Mouse (Mus musculus): ENCODE measurements at regions not wholly inside any gene's neighbourhood (a gene's known extent, or its start where the extent isn't known, plus 50 kb on each side); places are given as distances from the start of the nearest gene placed in this dataset.
A peak's percentile ranks its signal among the peaks of the same experiment; 100 is the strongest.

DNA sequence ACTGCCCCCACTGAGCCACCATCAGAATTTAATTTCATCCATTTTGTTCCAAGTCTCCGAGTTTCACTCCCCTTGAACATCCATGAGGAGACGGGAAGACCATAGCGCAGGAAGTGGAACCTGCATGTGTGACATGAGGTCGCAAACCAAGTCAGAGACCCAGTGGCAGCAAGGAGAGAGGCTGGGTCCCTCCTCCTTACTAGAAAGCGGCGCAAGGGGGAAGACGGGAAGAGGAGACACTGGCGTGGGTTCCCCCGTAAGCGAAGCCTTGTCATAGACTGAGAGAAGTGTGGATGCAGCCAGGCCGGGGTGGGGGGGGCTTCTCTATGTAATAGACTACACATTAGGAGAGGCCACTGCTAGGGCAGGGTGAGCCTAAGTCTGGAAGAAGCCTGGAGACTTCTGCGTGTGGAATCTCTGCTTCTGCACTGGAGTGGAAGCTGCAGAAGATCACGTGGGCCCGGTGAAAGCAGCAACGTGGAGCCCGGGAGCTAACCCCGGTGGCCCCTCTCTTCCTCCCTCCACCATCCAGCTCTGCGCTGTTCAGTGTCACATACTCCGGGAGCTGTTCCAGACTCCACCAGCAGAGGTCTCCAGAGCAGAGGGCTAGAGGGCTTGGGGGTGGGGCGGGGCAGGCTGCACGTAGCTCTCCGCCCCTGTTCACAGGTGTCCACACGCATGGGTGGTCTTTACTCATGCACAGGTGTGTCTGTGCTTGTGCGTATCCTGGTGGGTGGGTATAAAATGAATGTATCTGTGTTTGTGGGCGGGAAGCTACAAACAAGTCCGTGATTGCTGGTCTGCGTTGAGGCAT, 159.4 kb downstream of the Zfp36l2 start:
- DNase-seq (ENCODE audit: low spot score in 2 of 2): peak; percentile 61 to 66

DNA sequence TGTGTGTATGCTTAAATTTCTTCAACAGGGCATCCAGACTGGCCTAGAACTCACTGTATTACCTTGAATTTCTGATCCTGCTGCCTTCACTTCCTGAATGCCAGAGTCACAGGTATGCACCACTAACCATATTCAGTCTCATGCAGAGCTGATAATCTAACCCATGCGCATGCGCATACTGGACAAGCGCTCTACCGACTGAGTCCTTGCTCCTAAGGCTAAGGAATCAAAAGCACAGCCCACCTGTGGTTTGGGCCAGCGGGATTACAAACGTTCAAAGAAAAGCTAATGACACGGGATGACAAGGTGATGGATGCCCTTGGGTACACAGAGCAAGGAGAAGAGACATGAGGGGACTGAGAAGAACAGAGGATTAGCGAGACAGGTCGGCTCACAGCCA, 160.5 kb downstream of the Zfp36l2 start:
- no peak for DNase-seq (ENCODE audit: low spot score in 2 of 2)

DNA sequence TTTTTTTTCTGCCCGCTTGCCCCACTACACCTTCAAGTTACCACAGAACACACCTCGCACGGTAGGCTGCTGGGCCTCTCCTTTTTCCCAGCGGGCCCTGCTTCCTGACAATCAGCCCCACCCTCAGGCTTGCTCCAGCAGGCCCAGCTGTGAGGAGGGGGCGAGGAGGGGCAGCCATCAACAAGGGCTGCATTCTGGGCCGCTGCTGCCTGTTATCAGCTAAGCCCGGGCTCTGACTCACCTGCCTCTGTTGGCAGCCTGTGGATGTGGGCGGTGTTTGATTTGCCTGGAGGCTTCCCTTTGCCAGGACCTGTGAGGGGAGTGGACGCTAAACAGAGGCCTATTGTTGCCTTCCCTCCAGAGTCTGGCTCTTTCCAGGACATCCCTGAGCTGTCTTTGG, 161.6 kb downstream of the Zfp36l2 start:
- DNase-seq (ENCODE audit: low spot score in 2 of 2): peak in 1 of 2 experiments; percentile 30

DNA sequence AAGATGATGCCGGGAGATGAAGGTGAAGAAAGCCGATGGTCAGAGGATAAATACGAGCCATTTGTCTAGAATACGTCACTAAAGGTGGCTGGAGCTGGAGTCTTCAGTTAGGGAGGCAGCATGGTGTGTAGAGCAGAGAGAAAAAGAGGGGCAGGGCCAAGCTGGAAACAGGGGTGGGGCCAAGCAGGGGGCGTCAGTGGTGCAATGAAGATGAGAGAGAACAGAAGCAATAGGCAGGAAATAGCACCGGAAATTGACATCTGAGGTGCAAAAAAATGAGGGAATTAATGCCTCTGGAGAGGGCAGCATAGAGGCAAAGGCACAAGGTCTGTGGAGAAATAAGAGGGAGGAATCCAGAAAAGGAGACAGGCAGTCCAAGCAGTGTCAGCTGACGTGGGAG, 165.4 kb downstream of the Zfp36l2 start:
- no peak for DNase-seq (ENCODE audit: low spot score in 2 of 2)

DNA sequence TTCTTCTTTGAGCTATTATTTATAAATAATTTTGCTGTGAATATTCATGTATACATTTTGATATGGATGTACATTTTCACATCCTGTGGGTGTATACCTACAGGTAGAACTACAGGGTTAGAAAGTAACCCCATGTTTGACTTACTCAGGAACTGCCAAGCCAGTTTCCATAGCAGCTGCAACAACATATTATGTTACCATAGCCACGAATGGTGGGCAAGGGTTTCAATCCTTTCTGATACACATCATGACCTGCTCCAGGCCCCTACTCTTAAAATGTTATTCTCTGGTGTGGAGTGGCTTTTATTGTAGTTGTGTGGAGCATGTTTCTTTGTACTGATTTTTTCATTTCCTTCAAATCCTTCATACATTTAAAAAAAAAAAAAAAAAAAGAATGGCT, 168.9 kb downstream of the Zfp36l2 start:
- DNase-seq (ENCODE audit: low spot score in 2 of 2): no peak

DNA sequence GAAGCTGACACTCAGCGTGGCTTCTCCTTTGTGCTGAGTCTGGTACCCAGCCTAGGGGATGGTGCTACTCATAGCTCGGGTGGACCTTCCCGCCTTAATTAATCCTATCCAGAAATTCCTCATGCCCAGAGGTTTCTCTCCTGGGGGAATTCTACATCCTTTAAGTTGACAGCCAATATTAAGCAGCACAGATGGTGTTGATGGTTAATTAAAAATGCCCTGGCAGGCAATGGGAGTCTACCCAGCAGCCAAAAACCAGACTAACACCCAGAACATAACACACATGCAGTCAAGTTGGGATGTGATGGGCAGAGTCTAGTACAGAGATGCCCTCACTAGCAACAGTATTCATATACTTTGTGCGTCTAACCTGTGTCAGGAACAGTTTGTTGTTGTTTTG, 169.9 kb downstream of the Zfp36l2 start:
- DNase-seq (ENCODE audit: low spot score in 2 of 2): no peak

DNA sequence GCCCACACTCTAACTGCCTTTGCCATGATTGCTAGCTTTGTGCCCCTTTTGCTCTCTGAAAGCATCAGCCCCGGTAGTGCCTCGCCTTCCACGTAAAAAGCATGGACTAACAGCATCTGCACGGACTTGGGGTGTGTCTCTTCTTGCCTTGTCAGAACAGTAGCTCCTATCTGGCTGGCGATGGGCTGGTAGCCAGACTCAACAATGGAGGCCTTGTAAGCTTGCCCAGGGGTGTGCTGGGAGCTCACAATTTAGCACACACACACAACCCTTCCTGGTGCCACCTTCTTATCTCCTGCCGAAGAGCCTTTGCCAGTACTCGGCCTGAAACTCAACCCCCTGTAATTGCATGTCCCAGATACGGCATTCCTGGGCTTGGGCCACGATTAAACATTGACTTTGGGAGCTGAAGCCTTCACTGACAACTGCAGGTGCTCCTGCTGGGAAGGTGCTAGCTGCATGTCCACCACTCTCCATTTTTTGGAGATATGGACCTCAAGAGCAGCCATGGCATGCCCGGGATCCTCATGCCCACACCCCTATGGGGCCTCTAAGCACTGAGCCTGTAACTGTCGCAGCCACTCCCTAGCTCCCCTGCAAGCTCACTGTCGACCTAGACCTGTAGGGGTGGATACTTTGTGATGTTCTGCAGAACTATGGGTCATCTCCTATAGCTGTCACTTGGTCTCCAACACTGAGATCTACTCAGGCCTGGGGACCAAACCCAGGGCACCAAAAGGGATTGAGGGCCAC, 166.7 kb upstream of the Haao start:
- DNase-seq (ENCODE audit: low spot score in 2 of 2): no peak

DNA sequence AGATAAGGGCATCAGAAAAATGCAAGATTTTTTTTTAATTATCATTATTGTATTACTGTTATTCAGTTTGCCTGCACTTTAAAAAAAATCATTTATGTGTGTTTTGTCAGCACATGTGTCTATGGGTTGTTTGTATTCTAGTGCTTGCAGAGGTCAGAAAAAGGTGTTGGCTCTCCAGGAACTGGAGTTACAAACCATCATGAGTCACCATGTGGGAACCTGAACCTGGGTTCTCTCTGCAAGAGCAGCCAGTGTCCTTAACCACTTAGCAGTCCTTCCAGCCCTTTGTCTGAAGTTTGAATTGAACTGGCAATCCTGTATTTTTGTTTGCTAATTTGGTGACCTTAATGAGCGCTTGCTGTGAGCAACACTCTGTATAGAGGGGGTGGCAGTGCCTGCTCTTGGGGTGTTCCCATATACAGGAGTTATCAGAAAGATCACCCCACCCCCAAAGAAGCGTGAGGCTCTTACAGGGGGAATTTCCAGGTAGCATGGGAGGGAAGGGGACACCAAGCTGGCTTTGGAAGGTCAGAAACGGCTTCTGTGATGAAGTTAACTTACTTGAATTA, 162.8 kb upstream of the Haao start:
- no peak for DNase-seq (ENCODE audit: low spot score in 2 of 2)

DNA sequence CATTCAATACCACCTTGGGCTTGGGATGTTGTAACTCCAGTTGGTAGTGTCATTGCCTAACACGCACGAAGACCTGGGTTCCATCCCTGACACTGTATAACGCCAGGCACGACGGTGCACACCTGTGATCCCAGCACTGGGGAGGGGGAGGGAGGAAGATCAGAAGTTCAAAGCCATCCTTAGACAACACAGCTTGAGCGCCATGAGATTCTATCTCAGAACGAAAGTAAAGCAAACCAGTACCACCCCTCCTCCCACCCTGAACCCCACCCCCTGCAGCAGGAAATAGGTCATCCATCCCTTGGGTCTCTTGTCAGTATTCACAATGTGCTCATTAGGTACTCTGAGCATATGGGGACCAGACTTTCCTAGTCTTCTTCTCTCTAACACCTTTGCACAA, 162.2 kb upstream of the Haao start:
- no peak for DNase-seq (ENCODE audit: low spot score in 2 of 2)

DNA sequence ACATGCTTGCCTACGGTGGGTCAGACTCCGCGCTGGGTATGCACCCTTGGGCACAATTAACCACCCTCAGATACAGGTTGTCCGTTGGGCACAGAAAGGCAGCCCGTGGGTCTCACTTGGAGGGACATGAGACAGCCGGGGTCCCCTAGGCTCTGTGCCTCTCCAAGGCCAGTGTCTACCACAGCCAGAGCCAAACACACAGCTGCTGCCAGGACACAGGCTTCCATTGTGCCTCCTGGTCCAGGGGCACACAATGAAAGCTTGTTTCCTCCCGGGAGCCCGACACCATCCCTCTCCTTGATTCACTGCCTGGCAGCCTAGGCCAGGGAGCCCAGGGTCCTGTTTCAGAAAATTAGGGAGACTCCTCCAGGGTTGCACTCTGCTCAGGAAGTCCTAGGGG, 161.4 kb upstream of the Haao start:
- DNase-seq (ENCODE audit: low spot score in 2 of 2): no peak

DNA sequence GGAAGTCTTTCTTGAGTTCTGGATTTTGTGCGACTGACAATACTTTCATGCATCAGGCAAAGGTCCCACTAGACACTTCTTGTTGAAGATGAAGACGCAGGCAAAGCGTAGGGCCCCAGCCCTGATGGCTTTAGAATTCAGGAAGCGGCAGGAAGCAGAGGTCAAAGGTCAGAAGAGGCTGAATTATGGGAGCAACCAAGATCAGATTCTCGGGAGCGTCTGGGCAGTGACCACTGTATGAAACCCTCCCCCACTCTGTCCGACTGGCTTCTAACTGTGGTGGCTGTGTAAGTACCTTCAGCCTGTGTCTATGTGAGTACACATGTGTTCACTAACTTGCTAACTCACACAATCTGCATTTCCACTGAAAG, 160.9 kb upstream of the Haao start:
- no peak for DNase-seq (ENCODE audit: low spot score in 2 of 2)

DNA sequence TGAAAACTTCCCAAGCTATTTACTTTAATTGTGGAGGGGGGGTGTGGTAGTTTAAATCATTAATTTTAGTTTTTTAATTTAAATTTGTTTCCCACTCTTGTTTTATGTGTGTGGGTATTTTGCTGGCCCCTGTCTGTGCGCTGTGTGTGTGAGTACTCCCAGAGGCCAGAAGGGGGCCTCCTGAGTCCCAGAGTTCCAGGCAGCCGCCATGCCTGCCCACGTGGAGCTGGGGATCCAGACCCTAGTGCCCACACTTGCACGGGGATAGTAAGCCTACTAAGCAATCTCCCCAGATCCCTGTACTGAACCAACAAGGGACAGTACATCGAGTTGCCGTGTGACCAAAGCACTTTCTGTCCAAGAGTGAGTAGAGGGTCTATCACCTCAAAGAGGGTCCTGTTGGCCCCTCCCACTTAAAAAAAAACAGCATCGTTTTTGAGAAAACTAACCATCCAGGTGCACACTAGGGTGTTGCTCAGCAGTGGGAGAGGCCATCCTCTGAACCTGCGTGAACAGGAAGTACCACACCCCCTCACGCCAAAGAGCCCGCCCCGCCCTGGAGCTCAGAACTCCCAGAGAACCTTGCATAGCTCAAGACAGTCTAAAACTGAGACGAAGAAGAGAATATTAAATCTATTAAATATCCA, 160.4 kb upstream of the Haao start:
- no peak for DNase-seq (ENCODE audit: low spot score in 2 of 2)

DNA sequence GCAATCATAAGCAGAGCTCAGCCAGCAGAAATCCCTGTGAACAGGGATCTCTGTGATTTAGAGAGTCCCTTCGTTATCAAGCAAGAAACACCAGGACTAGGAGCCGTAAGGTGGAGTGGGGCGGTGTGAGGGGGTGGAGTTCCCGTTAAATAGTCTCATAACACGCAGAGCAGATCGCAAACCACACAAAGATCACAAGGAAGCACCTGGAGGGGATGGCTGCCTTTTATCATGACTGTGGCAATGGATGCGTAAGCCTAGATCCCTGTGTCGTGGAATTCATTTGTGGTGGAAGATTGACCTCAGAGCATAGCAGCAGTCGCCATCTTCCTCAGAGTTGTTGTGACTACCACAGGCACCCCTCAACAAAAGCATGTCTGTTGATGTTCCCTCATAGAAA, 159.0 kb upstream of the Haao start:
- DNase-seq (ENCODE audit: low spot score in 2 of 2): no peak

DNA sequence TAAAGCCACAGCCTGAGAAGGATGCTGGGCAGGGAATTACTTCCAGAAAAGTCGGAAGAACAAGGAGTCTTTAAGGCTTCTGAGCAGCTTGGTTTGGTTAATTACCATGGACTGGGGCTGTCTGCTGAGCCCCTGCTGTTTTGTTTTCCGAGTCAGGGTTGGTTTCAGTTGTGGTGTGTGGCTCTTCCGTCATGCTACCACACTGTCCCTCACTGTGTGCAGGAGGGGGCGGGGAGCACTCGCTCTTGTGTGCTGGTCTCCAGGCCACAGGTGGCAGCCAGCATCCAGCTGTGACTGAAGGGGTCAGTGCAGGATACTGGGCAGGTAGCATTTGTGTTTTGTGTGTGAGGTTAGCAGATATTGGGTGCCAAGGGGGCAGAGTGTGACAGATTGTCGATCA, 156.5 kb upstream of the Haao start:
- no peak for DNase-seq (ENCODE audit: low spot score in 2 of 2)

DNA sequence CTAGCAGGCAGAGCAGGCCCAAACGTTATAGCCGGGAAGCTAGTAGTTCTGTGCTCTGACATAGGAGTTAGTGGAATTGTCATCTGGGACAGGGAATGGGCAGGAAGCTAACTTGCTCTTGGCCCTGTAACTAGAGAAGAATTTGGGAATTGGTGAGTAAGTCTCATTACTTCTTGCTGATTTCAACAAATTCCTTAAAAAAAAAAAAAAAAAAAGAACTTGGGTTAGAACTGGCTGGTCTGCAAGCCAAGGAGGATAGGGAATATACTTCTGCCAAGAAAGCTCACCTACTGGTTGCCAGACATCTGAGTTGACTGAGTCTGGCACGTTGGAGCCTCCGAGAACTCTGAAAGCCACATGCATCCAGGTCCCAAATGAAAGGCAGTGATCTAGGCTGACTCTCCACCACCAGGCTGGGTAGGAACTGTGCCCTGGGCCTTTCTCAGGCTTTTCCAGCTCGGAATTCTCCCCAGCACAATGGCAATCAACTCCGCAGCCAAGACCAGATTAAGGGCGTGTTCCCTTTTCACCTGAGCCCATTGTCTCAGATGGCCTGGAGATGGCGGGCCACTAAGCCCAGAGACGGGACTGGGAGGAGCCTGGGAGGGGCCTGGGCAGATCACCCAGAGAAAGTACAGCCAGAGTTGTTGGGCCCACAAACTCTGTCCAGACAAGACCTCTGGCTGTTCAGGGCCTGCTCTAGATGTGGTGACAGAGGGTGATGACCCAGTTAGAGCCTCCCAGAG, 155.9 kb upstream of the Haao start:
- DNase-seq (ENCODE audit: low spot score in 2 of 2): peak; percentile 42 to 44

DNA sequence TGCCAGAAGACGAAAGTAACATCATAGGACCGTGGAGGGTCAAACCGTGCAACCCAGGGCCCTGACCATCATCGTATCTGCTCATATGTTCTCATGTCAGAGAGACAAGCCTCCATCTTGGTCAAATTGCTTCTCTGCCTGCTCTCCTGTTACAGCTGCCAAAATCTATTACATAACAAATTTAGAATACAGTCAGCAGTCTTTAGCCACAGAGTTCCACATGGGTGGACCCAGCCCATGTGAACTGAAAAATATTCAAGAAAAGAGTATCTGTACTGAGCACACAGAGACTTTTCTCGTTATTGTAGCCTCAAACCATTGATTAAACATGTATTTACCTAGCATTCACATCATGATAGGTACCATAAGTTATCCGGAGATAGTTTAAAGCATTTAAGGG, 155.2 kb upstream of the Haao start:
- DNase-seq (ENCODE audit: low spot score in 2 of 2): no peak

DNA sequence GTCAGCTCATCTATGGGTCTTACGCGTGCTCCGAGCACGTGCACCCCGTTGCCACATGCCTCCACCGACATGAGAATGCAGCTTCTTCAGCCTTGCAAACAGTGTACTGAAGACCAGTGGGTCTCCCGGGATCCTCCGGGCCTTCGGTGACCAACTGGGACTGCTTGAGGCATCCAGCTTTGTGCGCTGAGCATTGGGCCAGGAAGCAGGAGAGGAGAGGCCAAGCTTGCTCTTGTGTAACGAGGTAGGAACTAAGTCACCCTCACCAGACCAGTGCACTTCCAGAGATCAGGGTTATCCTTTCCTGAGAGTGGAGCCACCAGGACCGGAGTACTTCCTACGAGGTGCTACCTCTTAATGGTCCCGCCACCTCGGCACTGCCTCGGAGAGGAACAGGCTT, 154.6 kb upstream of the Haao start:
- no peak for DNase-seq (ENCODE audit: low spot score in 2 of 2)

DNA sequence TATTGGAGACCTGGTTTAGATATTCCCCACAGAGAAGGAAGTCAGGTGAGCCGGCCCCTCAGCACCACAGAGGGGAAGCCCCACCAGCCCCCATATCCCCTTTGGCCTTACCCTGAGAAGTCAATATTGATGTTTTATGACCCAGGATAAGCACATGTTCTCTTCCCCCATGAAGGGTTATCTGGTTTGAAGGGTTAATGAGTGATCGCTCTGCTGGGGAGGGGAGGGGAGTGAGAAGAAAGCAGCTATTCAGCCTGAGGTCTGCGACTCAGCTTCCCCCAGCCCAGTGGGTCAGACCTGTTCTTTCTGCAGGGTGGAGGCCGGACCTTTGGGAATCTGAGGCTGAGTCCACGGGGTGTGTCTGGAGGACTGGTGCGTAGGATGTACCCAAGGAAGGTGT, 152.4 kb upstream of the Haao start:
- DNase-seq (ENCODE audit: low spot score in 2 of 2): no peak

DNA sequence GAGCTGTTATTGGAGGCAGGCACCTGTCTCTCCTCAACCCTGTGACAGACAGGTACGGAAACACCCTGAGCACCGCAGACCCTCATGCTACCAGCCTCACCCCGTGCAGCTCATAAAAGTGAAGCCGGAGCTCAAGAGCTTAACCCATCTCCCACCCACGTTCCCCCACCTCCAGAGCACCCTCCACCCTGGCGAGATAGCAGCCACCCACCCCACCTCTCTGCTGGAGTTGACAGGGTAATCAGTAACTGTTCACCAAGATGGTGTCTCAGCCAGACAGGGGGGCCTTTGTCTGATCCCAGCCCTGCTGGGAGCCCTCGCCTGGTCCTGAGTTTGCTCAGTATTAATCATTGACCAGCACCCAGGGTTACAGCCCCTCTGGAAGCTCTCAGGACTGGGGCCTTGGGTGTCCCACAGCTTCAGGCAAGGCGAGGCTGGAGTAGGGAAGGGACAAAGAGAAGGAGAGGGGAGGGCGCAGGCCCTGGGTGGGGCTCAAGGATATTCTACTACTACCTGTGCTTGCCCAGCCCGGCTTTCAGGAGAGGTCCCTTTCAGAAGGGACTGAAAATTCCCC, 151.3 kb upstream of the Haao start:
- DNase-seq (ENCODE audit: low spot score in 2 of 2): no peak

DNA sequence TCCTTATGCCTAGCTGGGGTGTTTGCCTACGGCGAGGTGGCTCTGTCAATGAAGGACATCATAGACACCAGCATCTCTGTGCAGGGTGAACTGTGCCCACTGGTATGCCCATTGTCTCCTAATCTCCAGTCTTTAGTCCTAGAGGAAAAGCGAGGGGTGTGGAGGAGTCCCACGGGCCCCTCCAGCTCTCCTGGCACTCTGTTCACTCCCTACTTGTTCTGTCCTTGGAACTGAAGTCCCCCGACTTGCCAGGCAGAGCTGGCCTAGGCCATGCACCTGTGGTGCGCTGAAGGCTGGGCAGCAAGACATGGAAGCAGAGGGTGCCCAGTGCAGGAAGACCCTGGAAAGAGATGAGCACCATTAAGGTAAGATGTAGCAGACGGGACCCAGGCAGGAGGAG, 150.6 kb upstream of the Haao start:
- DNase-seq (ENCODE audit: low spot score in 2 of 2): no peak

DNA sequence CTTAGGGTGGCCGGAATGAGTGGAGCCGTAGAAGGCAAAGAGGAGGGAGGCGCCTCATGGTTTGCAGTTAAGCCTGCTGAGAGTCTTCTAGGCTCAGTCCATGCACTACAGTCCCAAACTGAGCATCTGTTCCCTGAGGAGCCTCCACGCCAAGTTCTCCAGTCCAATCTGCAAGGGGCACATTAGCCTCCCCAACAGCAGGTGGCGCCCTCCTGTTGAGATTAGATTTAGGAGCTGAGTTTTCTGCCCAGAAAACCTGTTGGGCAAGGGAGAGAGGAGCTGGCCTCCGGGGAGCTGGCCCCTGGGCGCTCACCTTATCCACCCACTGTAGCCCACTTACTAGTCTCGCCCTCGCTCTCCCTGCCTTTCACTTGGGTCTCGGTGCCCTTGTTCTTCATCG, 150.0 kb upstream of the Haao start:
- DNase-seq (ENCODE audit: low spot score in 2 of 2): peak; percentile 43 to 58

Measured in gastrocnemius, adult 8-10 months (tissue).